Mouse (Mus musculus) kidney, embryonic 15.5 days (tissue): ENCODE data around the gene 3110040M04Rik. TPM values are rescaled to one million over a fixed set of nuclear protein-coding genes. Genes with fewer than 3 reads are reported as not detected.
A peak's percentile ranks its signal among the peaks of the same experiment; 100 is the strongest.

Experiments
- ATAC-seq: fragments of 200-750 bp; cut with Nextera tagmentation; replicated peaks from 2 replicates; pipeline ENCODE4 v1.8.0; 2017; ENCODE audit warnings: moderate TSS enrichment; ENCODE audit not compliant: low FRiP score
- H3K27ac ChIP-seq: fragments of 300-500 bp; sonication (generic); 2 replicates; pipeline ENCODE4 v1.5.1; 2015; ENCODE audit warnings: mild to moderate bottlenecking, inconsistent platforms
- H3K27me3 ChIP-seq: fragments of 300-500 bp; sonication (generic); 2 replicates; pipeline ENCODE4 v1.6.1; 2015; ENCODE audit warnings: inconsistent platforms
- H3K36me3 ChIP-seq: fragments of 300-500 bp; sonication (generic); 2 replicates; pipeline ENCODE4 v1.6.1; 2015; ENCODE audit warnings: inconsistent platforms
- H3K4me1 ChIP-seq: fragments of 300-500 bp; sonication (generic); 2 replicates; pipeline ENCODE4 v1.6.1; 2015; ENCODE audit warnings: inconsistent platforms
- H3K4me2 ChIP-seq: fragments of 300-500 bp; sonication (generic); 2 replicates; pipeline ENCODE4 v1.6.1; 2015; ENCODE audit warnings: moderate library complexity, mild to moderate bottlenecking, inconsistent platforms
- H3K4me3 ChIP-seq: fragments of 300-500 bp; sonication (generic); replicated peaks from 2 replicates; pipeline ENCODE4 v1.5.1; 2015; ENCODE audit warnings: mild to moderate bottlenecking, inconsistent platforms
- H3K9ac ChIP-seq: fragments of 300-500 bp; sonication (generic); 2 replicates; pipeline ENCODE4 v1.6.1; 2015; ENCODE audit warnings: mild to moderate bottlenecking, inconsistent platforms
- H3K9me3 ChIP-seq: fragments of 300-500 bp; sonication (generic); replicated peaks from 2 replicates; pipeline ENCODE4 v1.6.1; 2016; ENCODE audit warnings: inconsistent platforms
- WGBS: fragments of 180-500 bp; shearing (Covaris S2); methylation state at CpG from one replicate; pipeline ENCODE4 v1.1.7; 2015; ENCODE audit warnings: mixed read lengths; 5-methylcytosine and 5-hydroxymethylcytosine counted together
- polyA plus RNA-seq: library from polyadenylated mRNA; unstranded; fragments of >200 nt; fragmentation: Nextera tagmentation; extraction: Ambion mirVana; gene quantifications from 2 replicates; pipeline ENCODE4 v1.2.1, GENCODE M21; 2015

Gene 3110040M04Rik
- polyA plus RNA-seq, 1 experiment from 2014 or later = 0.55 TPM

DNA sequence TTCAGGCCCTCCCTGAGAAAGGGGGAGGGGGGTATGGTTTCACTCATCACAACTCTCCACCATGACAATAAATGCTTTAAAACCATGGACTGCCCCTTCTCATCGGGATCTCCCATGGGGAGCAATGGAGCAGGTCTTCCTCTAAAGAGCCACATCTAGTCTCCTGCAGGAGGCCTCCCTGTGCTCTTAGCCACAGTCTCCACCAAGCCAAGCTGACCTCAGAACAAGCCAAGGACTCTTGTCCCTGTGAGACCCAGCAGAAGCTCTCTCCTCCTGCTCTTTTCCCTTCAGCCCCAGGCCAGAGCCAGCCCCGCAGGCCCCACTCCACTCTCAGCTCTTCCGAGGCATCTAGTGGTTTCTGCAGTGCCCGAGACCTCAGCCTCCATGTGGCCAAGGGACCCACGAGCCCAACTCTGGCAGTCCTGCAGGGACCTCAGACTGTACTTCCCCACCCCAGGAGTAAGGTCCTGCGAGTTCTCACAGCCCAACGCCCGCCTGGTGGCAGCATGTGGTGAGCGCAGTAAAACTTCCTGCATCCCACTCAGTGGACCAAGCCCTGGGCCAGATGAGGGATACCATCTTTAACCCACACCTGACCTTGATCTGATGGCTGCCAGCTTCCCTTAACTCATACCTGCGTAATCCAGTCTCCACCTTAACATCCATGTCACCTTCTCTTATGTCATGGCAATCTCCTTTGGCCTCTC lies 18.8 kb downstream of the 3110040M04Rik start:
- Histone ChIP-seq H3K4me1 (0 out of 2 replicates have a peak, but pooled peaks cover 2% of the 10 kb centered on the region), H3K9me3 (no peaks in the 10 kb centered on the region), H3K36me3 (no peaks in the 10 kb centered on the region), H3K4me3 (no peak overlapping the region), H3K27me3 (no peaks in the 10 kb centered on the region), H3K27ac (no peak overlapping the region), H3K4me2 (no peak overlapping the region), H3K9ac (no peak overlapping the region)
- 0 out of 2 replicates have a peak, but pooled peaks have one; percentile 14 for ATAC-seq
- 86% methylated on average over 10 of the region's 10 CpGs for WGBS

DNA sequence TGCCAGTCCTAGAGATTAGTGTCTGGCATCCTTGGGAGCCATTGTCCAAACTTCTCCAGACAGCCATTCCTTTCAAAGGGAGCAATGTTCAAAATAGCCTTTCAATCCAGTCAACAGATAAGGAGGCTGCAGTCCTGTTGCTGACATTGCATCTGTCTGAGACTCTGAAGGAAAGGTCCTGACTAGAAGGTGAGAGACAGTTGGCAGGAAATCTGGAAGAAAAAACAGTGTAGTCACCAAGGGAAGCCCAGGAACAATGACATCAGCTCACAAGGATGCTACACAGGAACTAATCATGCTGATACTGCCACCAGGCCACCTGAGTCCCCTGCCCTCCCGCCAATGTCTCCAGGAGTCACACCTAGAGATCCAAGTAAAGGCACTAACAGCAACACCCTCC lies 19.5 kb downstream of the 3110040M04Rik start:
- no peaks in the 10 kb centered on the region for H3K36me3 ChIP-seq
- no peak overlapping the region for H3K9ac ChIP-seq
- no peak overlapping the region for H3K4me2 ChIP-seq
- H3K9me3 ChIP-seq = no peaks in the 10 kb centered on the region
- WGBS = 63% methylated on average over 1 of the region's 1 CpGs
- no peak overlapping the region for H3K4me3 ChIP-seq
- no peaks in the 10 kb centered on the region for H3K27me3 ChIP-seq
- H3K27ac ChIP-seq = no peak overlapping the region
- ATAC-seq = no peak
- no peaks in the 10 kb centered on the region for H3K4me1 ChIP-seq

DNA sequence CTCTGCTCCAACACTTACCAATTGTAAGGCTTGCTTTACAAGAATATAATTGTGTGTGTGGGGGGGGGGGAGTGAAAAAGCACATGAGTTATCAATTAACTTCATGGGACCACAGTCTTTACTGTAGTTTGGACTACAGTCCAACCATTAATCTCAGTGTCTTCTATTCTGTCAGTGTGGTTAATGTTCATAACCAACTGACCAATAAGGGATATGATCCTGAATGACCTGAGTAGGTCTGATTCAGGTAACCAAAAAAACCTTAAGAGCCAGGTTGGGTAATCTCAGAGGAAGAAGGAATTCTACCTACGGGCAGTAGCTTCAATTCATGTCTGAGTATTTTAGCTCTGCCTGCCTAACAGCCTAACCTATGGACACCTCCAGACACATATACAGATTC lies 20.6 kb downstream of the 3110040M04Rik start:
- Histone ChIP-seq H3K36me3 (no peaks in the 10 kb centered on the region), H3K27me3 (no peaks in the 10 kb centered on the region), H3K9ac (no peak overlapping the region), H3K9me3 (no peaks in the 10 kb centered on the region), H3K4me3 (no peak overlapping the region), H3K4me1 (no peaks in the 10 kb centered on the region), H3K27ac (no peak overlapping the region), H3K4me2 (no peak overlapping the region)
- ATAC-seq = no peak; the same call in 1 of the 2 replicates
- WGBS = 79% methylated on average over 1 of the region's 1 CpGs

DNA sequence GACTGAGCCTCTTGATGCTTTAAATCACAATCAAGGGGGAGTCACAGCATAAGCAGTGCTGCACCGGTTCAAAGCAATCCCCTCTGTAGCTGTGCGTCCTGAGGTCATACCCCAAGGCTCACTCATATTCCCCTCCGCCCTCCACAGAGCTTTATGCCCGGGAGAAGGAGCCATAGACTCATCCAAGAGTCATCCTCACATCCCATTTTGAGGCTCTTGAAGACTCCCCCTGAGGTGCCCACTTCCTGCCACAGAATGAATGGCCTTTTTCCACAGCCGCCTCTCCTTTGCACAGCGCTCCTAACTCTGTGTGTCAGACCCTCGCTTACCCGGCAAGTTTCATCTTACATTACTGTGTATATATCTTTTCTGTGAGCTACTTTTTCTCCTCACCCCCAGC lies 23.6 kb downstream of the 3110040M04Rik start:
- Histone ChIP-seq H3K36me3 (no peaks in the 10 kb centered on the region), H3K27me3 (no peaks in the 10 kb centered on the region), H3K9me3 (no peaks in the 10 kb centered on the region), H3K9ac (no peak overlapping the region), H3K4me3 (no peak overlapping the region), H3K4me2 (no peak overlapping the region), H3K27ac (no peak overlapping the region), H3K4me1 (no peaks in the 10 kb centered on the region)
- no peak for ATAC-seq
- WGBS = 61% methylated on average over 8 of the region's 8 CpGs

DNA sequence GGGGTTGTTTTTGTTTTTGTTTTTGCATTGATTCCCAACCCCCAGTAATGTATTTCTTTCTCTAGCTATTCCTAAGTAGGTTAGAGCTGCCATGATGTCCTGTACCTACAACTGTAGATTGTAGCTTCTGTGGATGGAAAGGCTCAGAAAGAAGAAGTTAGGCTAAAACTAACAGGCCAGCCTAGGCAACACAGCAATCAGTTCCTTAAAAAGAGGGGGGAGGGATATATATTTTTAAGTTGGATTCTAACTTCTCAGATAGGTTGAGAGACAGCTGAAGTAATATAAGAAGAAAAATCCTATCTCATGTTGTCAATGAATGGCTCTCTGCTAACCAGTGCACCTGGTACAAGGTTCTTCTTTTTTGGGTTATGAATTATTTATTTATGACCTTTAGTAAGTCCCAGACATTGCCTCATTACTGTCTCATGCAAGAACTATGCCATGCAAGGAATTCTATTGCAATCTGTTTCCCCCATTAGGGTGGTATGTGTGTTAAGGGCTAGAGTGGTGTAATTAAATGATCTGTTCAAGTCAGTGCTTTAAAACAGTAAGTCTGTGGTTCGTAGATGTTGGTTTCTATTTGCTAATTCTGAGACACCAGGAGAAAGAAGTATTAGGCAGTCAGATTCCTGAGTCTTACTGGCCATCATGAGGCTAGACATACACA lies 24.5 kb downstream of the 3110040M04Rik start:
- WGBS = 76% methylated on average over 1 of the region's 1 CpGs
- no peak for ATAC-seq
- H3K4me2 ChIP-seq = no peak overlapping the region

DNA sequence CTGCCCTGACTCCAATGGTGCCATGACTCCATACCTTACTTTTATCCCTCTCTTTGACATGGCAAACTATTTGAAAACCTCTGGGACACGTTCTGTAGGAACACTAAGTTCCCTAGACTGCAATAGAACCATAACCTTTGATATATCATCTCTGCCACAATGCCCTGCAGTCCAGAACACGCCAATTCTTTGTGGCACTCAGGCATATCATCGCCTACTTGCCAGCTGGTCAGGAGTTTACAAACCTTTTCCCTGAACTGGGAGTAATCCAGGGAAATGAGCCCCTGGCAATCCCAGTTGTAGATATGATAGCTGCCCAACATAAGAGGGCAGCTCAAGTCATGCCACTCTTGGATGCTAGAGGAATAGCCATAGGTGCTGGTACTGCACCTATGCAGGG lies 28.4 kb downstream of the 3110040M04Rik start:
- Histone ChIP-seq H3K4me1 (0 out of 2 replicates have a peak, but pooled peaks cover 9% of the 10 kb centered on the region), H3K27me3 (no peaks in the 10 kb centered on the region), H3K4me2 (no peak overlapping the region), H3K27ac (no peak overlapping the region), H3K9ac (no peak overlapping the region), H3K9me3 (no peaks in the 10 kb centered on the region), H3K4me3 (no peak overlapping the region), H3K36me3 (no peaks in the 10 kb centered on the region)
- ATAC-seq = no peak
- WGBS = 79% methylated on average over 3 of the region's 3 CpGs

More for the DNA sequence above, 24.5 kb downstream of the 3110040M04Rik start:
- no peak overlapping the region for H3K9ac ChIP-seq
- H3K27me3 ChIP-seq = no peaks in the 10 kb centered on the region
- no peak overlapping the region for H3K27ac ChIP-seq
- H3K9me3 ChIP-seq = no peaks in the 10 kb centered on the region
- H3K36me3 ChIP-seq = no peaks in the 10 kb centered on the region
- H3K4me3 ChIP-seq = no peak overlapping the region
- H3K4me1 ChIP-seq = no peaks in the 10 kb centered on the region

DNA sequence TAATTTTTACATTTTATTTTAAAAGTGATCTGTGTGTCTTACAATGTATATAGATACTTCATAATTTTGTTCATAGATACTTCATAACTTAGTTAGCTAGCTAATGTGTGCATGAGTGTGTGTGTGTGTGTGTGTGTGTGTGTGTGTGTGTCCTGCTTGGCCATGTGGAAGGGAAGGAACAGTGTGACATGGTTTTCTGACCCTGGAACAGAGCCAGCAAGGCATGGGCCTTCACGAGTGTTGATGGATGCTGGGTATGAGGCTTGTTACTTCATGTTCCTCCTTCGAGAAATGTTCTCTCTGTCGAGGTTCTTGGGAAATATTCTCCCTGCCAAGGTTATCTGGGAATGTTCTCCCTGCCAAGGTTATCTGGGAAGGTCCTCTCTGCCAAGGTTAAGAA lies 29.8 kb downstream of the 3110040M04Rik start:
- H3K4me1 ChIP-seq = 0 out of 2 replicates have a peak, but pooled peaks cover 9% of the 10 kb centered on the region
- no peak overlapping the region for H3K4me2 ChIP-seq
- no peak for ATAC-seq
- WGBS = 84% methylated on average over 3 of the region's 3 CpGs
- H3K9ac ChIP-seq = no peak overlapping the region
- H3K27me3 ChIP-seq = no peaks in the 10 kb centered on the region
- no peaks in the 10 kb centered on the region for H3K9me3 ChIP-seq
- no peaks in the 10 kb centered on the region for H3K36me3 ChIP-seq
- H3K27ac ChIP-seq = no peak overlapping the region
- no peak overlapping the region for H3K4me3 ChIP-seq

DNA sequence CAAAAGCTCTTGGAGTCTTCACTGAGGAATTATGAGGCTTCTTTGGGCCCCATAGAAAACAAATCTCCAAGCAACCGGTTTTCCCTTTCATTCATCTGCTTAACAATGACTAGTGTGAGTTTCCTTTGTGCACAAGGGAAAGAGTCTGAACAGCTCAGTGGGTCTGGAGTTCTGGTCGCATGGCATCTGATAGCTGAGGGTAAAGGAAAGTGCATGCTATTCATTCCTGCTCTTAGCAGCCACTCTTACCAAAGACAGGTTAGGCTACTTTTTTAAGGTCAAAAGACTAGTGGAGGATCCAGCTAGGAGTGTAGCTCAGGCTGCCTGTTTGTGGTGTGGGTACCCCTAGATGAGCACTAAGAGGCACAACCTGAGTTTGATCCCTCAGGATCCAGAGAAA lies 31.7 kb downstream of the 3110040M04Rik start:
- WGBS = 64% methylated on average over 2 of the region's 2 CpGs
- no peak overlapping the region for H3K27ac ChIP-seq
- H3K9me3 ChIP-seq = no peaks in the 10 kb centered on the region; the same call in 1 of the 2 replicates
- no peaks in the 10 kb centered on the region for H3K36me3 ChIP-seq
- H3K4me2 ChIP-seq = no peak overlapping the region
- ATAC-seq = no peak
- H3K4me1 ChIP-seq = 0 out of 2 replicates have a peak, but pooled peaks cover 9% of the 10 kb centered on the region
- no peak overlapping the region for H3K9ac ChIP-seq
- H3K4me3 ChIP-seq = no peak overlapping the region
- no peaks in the 10 kb centered on the region for H3K27me3 ChIP-seq

DNA sequence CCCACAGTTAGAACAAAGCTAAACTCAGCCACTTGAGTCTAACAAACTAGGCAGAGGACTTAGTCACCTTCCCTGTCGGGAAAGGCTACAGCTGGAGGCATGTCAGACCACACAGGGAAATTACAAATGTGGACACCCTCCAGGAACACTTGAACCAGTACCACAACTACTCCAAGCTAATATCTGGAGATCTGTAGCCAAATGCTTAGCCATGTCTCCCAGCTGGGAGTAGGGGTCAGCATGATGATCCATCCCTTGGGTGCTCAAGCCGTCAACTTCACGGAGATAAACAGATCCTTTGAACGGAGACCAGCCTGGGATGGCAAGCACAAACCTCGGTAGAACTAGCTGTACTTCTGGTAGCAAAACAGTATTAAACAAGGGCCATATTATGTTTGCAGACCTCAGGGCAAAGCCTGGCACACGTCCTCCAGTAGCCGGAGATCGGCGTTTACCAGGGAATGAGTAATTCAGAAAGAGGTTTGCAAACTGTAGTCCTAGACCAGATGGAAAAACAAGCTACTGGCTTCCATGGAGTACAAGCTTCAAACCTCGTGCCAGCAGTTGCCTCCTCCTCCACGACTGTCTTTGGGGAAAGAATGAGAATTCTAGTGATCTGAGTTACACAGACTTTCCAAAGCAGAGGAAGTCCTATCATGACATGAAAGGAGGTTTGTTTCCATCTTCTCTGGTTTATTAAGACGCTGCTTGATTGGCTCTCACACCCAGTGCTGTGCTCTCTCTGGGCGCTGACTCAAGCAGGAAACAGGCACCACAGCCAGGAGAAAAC lies 32.4 kb downstream of the 3110040M04Rik start:
- no peak overlapping the region for H3K27ac ChIP-seq
- ATAC-seq = no peak
- WGBS = 72% methylated on average over 13 of the region's 13 CpGs

DNA sequence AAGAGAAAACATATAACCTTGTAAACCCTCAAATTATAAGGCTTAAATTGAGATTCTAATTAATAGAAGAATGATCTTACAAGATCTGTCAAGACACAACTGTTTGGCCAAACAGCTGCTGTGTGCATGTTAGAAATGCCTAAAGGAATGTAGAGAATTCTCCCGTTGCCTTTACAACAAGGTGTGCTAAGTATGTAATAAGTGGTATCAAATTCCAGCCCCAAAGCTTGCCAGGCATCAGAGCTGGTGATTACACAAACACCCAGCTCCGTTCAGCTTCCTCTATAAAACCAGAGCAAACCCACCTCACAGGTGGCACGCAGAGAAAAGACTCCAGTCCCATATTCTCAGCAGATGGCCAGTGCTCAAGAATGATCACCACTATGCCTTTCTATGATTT lies 33.9 kb downstream of the 3110040M04Rik start:
- H3K4me1 ChIP-seq = 0 out of 2 replicates have a peak, but pooled peaks cover 9% of the 10 kb centered on the region
- no peak overlapping the region for H3K4me3 ChIP-seq
- H3K36me3 ChIP-seq = no peaks in the 10 kb centered on the region
- H3K27me3 ChIP-seq = no peaks in the 10 kb centered on the region
- ATAC-seq = no peak
- H3K9me3 ChIP-seq = no peaks in the 10 kb centered on the region; the same call in 1 of the 2 replicates
- WGBS = 66% methylated on average over 3 of the region's 3 CpGs
- no peak overlapping the region for H3K4me2 ChIP-seq
- H3K9ac ChIP-seq = no peak overlapping the region
- H3K27ac ChIP-seq = no peak overlapping the region

More for the DNA sequence above, 32.4 kb downstream of the 3110040M04Rik start:
- Histone ChIP-seq H3K36me3 (no peaks in the 10 kb centered on the region), H3K9ac (no peak overlapping the region), H3K4me1 (0 out of 2 replicates have a peak, but pooled peaks cover 9% of the 10 kb centered on the region), H3K4me3 (no peak overlapping the region), H3K9me3 (no peaks in the 10 kb centered on the region; the same call in 1 of the 2 replicates), H3K27me3 (no peaks in the 10 kb centered on the region), H3K4me2 (no peak overlapping the region)

DNA sequence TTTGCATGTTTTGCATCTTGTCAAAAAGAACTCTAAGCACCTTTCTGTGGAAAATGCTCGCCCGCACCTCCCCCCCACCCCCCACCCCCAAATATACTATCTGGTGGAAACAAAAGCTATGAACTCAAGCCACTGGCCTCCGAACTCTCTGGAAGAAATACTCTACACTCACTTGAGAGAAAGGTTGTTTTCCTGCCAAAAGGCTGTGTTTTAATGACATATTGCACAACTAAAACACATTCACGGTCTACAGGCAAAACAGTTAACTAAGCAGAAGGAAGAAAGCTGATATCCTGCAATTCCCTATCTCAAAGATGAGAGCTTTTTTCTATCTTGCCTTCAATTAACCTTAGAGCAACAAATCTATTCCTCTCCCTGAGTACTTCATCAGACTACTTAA lies 39.4 kb downstream of the 3110040M04Rik start:
- Histone ChIP-seq H3K4me2 (no peak overlapping the region), H3K9me3 (no peaks in the 10 kb centered on the region; the same call in 1 of the 2 replicates), H3K36me3 (no peaks in the 10 kb centered on the region), H3K27ac (no peak overlapping the region), H3K4me3 (no peak overlapping the region), H3K4me1 (no peaks in the 10 kb centered on the region), H3K9ac (no peak overlapping the region), H3K27me3 (no peaks in the 10 kb centered on the region)
- ATAC-seq = no peak
- 65% methylated on average over 4 of the region's 4 CpGs for WGBS

DNA sequence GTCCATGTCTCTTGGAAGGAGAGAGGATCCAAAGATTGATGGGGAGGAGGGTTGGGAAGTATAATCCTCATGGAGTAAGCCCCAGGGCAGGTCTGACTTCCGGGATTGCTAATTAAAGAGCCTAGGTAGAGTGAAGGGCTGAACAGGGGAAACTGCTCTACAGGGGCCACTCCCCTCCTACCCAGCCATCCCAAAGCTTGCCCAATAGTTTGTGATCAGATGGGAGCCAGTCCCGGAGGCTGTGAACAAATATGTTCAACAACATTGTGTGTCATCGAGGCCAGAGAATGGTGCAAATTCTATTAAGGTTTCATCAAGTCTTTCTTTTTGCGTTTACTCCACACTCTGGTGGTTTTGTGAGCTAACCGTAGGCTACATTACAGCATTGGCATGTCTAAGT lies 40.1 kb downstream of the 3110040M04Rik start:
- H3K27me3 ChIP-seq = no peaks in the 10 kb centered on the region
- no peaks in the 10 kb centered on the region for H3K36me3 ChIP-seq
- no peak overlapping the region for H3K27ac ChIP-seq
- WGBS = 91% methylated on average over 5 of the region's 5 CpGs
- ATAC-seq = no peak
- H3K9ac ChIP-seq = no peak overlapping the region
- no peak overlapping the region for H3K4me2 ChIP-seq
- H3K4me1 ChIP-seq = no peaks in the 10 kb centered on the region
- H3K4me3 ChIP-seq = no peak overlapping the region
- H3K9me3 ChIP-seq = no peaks in the 10 kb centered on the region; the same call in 1 of the 2 replicates
